Mouse (Mus musculus) heart, postnatal 25 days (tissue): ENCODE results near the gene Jag2. TPM values are rescaled to one million over a fixed set of nuclear protein-coding genes. Genes with fewer than 3 reads are reported as not detected.

Experiments used
- DNase-seq: peaks from one replicate; pipeline ENCODE4 v3.0.0; 2022; ENCODE audit warnings: low spot score
- intact Hi-C: fragments of 180-260 bp; cut with DNase I; formaldehyde crosslinking; loops from one replicate; pipeline ENCODE4 v1.15.1; 2025
- total RNA-seq, 2 experiments: library from RNA; stranded (reverse); gene quantifications; 2 replicates each; pipeline ENCODE4 v1.2.3; 2021

The Jag2 gene
- total RNA-seq, 2 experiments from 2014 or later: 22.4 to 34.7 TPM

DNA sequence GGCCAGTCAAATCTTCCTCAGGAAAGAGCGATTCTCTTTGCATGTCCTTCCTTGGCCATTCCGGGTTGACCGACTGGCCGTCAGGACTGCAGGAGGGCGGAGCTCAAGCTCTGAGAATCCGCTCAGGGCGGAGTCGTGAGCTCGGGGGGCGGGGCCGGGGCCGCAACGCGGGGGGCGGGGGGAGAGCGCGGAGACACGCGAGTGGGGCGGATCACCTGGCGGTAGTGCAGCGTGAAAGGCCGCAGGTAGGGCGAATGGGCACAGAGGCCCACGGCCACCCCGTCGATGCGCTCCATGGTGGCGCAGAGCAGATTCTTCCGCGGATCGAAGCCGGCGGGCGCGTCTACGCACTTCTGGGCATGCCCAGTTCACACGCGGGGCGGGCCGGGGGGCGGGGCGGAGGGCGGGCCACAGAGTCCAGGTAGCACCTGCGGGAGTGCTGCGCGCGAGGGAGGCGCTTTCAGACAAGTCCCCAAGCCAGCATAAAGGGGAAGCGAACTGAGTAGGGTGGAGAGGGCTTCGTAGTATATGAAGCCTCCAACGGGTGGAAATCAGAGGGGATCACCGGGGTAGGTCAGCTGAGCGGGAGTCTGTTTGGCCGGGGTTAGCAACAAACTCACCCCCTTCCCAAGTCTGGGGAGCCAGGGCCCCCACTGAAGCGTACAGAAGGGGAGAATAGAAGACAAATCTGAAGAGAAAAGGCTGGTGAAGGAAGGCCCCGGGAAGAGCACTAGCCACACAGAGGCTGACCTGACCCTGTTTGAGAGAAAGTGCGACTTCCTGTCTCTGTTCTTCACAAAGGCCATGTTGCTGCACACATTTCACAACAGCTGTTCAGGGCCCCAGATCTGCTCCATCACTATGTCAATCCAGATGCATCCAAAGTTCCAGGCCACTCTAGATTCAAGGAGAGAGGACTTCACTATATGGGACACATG, 12.5 kb upstream of the Jag2 start, which contains the start of gene Nudt14:
TSS of gene Nudt14 (minus strand) at position 349 of the 938 bp plus-strand sequence.
- intact Hi-C loops: no loop called here
- peak; percentile 55 for DNase-seq

GRCm38 (mm10) chr12:112941156-112941775, 11.7 kb upstream of the Jag2 start:
- intact Hi-C loops: no loop called here
- DNase-seq: no peak

DNA sequence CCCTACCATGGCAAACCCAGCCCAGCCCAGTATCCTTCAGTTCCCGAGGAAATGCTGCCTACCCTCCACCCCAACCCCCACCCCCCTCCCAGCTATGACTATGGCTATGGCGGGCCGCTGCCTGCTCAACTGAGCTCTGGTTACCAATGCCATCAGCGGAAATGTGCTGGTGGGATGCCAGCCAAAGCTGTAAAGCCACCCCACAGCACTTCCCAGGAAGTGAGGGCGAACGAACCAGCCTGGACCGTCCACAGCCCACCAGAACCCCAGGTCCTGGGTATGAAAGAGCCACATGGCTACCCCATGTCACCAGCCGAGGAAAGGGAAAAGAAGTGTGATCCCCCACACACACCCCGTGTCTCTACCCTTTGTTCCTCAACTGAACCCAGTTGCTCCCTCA, 11.1 kb upstream of the Jag2 start:
- intact Hi-C loops: no loop called here
- DNase-seq: no peak

DNA sequence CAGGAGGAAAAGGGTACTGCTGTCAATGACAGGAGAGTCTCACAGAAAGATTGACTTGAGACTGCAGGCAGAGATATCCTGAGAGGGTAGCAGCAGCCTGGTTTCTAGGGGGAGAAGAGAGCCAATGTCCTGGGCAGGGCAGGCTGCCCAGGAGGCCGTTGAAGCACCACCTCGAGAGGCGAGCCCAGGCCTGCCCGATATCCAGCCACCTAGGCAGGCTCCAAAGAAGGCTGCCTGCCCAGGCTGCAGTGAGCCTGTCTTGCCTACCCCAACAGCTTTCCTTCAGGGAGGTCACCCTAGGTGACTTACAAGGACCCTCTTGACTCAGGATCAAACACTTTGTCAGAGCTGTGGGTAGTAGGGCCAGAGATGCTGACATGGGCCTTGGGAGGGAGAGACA, 10.7 kb upstream of the Jag2 start:
- intact Hi-C loops: no loop called here
- no peak for DNase-seq

DNA sequence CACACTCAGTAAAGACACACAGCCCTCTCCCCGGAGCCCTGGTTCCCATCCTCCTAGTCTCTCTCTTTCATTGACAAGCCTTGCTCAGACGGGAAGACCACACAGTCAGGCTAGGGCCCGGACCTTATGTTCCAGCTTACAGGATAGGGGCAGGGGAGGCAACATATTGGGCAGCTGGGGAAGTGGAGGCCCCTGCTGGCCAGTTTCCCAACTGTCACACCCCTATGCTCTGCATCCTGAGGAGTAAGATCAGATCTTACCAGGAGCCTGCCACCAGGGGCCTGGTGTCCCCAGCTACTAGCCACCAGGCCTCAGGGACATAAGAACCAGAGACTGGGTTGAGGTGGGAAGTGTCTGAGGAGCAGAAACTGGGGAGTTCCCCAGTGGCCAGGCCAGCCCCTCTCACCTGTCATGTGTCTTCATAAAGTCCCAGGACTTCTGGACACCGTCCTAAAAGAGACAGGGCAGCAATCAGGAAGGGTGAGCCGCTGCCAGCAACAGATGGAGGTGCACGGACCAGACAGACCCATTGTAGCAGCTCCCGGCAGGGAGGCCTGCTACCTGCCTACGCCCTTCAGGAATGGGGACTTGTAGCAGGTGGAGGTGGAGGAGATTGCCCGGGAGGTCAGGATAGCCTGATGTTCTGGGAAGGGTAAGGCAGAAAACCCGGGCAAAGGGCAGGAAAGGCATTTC, 9.4 kb upstream of the Jag2 start:
- intact Hi-C loops: no loop called here
- no peak for DNase-seq

DNA sequence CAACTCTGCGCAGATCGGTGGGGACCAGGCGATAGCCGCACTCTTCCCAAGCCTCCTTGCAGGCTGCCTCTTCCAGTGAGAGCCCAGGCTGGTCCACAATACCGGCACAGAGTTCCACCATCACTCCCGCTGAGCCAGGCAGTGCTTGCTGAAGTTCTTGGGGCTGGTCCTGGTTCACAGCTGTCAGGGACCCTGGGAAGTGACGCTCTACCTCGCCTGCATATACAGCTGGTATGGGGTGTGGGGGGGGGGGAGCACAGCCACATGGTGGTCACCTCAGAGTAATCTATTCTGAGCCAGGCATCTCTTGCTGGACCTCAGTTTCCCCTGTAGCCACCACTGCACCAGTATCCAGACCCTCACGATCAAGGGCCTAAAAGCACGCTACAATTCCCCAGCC, 8.8 kb upstream of the Jag2 start:
- intact Hi-C loops: no loop called here
- no peak for DNase-seq

DNA sequence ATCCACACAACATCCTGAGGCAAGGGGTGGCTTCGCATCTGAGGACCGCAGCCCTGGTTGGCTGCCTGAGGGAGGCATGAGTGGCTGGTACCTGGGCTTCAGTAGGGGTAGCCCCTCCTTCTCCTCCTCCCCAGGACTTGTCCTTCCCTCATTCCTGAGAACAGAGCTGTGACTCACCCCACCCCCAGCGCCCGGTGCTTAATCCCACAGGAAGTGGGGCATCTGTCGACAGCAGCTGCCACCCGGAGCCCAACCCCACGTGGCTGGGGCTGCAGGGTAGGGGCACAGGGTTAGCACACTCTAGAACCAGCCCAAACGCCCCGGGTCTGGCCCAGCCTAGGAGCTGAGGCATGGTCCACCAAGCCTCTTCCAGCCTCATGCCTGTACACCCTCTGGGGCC, 8.3 kb upstream of the Jag2 start:
- intact Hi-C loops: no loop called here

DNA sequence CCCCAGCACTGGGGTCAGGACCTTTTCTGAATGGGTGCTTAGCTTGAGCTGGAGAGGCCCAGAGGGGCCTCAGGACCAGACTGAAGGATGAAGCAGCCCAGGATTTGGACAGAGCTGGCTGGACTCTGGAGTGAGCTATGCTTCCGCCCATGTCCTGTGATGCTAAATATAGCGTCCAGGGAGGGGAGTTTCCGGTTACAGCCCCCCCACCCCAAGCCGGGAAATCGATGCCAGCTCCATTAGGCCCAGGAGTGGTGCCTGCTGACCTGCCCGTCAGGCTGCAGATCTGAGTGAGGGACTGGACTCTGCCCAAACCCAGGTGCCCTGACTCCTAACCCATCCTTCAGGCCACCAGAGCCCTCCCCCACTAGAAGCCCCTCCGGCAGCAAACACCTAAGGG, 3.1 kb upstream of the Jag2 start:
- intact Hi-C loops: no loop called here
- DNase-seq: no peak

More for the DNA sequence above, 8.3 kb upstream of the Jag2 start:
- DNase-seq: no peak

GRCm38 (mm10) chr12:112928401-112929241, 955 bp downstream of the Jag2 start:
- DNase-seq: no peak
- intact Hi-C loops: no loop called here

GRCm38 (mm10) chr12:112927265-112927664, 2.3 kb downstream of the Jag2 start:
- DNase-seq: no peak
- intact Hi-C loops: loop anchor here (2.0 kb wide), 1 partner anchor 50 kb away; no protein-coding TSS in a partner anchor

- intact Hi-C loops: loop anchor here (2.0 kb wide), 1 partner anchor 49 kb away; no protein-coding TSS in a partner anchor
- no peak for DNase-seq
These were observed 3.6 kb downstream of the Jag2 start for GRCm38 (mm10) chr12:112925950-112926349.

DNA sequence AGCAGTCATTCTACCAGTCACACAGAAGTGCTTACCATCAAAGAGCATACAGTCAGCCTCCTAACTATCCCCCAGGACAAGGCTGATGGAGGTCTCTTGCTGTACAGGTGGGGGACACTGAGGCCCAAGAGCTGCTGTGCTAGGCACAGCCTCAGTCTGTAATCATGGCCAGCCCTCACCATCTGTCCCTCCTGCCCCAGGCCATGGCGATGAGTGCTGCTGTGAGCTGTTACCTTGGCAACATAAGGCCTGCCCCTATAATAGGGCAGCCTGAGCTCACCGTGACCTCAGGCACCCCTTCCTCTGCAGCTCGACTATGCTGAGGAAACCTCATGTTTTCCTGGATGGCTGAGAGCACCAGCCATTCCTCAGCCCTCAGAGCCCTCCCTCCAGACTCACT, 7.0 kb downstream of the Jag2 start:
- DNase-seq: no peak

GRCm38 (mm10) chr12:112921518-112921917, 8.1 kb downstream of the Jag2 start:
- intact Hi-C loops: no loop called here
- DNase-seq: no peak

More for the DNA sequence above, 7.0 kb downstream of the Jag2 start:
- intact Hi-C loops: no loop called here

DNA sequence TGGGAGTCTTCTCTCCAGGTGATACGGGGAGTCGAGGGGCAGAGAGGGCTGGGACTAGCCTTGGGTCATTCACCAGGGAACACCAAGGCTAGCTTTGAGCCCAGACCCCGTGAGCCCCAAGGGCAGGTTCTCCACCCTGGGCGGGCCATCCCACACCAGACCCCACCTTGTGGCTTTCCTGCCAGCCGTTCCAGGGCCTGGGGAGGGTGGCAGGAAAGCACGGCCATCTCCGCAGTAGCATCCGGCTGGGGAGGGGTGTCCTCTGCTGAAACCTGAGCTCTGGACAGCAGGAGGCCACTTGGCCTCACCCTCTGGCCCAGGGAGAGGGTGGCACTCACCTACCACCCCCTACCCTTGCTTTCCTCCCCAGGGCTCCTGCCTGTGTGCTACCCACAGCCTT, 11.7 kb downstream of the Jag2 start:
- DNase-seq: peak; percentile 44
- intact Hi-C loops: no loop called here

DNA sequence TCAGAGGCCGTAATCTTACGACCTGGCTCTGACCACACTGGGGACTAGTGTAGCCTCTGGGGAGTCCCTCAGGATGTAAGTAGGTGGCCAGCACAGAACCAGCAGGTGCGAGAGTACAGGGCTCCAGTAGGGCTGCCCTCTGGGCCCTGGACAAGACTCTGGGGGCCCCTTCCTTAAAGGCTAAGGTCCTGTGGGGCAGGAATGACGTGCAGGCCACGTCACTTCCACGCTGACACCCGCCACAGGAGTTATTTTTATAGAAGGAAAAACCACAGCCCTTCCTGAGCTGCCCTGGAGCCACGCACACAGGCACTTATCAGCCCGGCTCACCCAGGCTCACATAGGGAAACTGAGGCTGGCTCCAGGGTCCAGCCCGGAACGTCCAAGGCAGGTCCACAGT, 12.1 kb downstream of the Jag2 start:
- intact Hi-C loops: no loop called here
- DNase-seq: peak; percentile 51

DNA sequence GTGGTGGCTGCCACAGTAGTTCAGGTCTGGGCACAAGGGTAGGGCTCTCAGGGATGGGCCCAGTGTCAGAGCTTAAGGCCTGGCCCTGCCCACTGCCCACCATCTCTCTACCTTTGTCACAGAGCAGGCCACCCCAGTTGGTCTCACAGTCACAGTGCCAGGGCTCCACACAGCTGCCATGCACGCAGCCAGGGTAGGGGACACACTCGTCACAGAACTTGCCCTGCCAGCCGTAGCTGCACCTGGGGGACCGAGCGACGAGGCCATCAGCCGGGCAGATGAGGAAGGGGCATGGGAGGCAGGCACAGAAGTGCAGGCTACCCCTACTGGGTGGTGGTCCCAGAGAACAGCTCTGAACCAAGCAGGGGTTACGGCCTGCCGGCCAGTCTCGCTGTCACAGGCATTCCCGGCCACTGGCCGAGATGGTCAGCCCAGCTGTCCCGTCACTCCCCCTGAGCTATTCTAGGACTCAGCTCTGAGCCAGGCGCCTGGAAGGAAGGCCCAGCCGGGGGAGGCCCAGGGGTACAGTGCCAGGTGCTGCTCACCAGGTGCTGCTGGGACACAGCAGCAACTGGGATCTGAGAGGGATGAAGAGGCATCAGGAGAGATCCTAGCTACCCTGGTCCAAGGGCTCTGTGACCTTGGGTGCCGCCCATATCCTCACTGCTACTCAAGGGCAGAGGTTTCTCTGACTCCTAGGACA, 12.7 kb downstream of the Jag2 start:
- DNase-seq: peak; percentile 41
- intact Hi-C loops: no loop called here

DNA sequence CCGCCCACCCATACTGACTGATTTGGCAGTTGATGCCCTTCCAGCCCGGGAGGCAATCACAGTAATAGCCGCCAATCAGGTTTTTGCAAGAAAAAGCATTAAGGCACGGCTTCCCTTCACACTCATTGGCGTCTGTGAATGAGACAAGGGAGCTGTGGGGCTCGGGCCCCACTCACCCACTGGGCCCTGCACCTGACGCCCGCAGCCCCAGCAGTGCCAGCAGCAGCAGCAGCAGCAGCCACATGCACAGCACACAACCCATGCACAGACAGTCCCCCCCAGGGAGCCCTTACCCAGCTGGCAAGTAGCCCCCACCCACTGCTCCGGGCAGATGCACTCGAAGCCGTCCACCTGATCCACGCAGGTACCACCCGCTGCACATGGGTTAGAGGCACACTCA, 14.0 kb downstream of the Jag2 start:
- DNase-seq: no peak
- intact Hi-C loops: no loop called here

DNA sequence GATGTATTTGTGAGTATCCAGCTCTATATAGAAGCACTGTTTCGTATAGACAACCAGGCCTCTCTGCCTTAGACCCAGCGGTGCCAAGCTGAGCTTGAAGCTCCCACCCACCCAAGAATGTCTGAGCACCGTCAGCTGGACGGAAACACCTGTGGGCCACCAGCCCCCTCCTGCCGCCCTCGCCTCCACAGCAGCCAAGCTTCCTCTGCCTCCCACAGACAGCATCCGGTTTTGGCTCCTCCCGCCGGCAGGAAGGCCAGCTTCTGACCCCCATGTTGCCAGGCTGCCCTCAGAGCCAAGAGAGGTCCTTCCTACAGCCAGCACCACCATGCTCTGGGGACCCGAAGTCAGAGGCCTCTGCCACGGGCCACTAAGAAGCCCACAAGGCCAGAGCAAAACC, 15.0 kb downstream of the Jag2 start:
- DNase-seq: peak; percentile 43
- intact Hi-C loops: no loop called here
